Mouse (Mus musculus) kidney, adult 8-10 months (tissue): ENCODE data around the gene Olfr292.

ENCODE experiments used
- DNase-seq, 2 experiments: peaks; one replicate each; pipeline ENCODE4 v3.0.0; 2022

Olfr292 gene

GRCm38 (mm10) chr7:86688030-86688429 is at the start of gene Olfr292:
TSS of gene Olfr292 (plus strand) at chr7:86688330.
- no peak for DNase-seq

DNA sequence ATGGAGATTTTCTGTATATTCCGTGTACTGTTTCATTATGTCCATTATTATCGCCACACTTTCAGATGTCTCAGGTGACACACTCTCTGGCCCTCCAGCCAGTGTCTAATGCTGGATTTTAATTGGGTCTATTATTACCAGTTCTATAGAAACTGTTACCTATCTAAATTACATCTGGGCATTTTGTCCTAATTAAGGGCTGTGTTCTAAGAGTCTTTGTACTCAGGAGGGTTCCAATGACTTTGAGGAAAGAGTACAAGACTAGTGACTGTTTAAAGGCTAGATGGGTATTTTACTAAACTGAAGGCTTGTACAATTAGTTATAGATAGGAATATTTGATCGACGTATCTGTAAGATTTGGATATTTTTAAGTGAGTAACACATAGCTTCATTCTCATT is 39.4 kb upstream of the Olfr292 start, which contains the start of gene Olfr293:
Gene Olfr293, plus strand, starts transcription at position 301 of the 400 bp plus-strand sequence.
- no peak for DNase-seq

DNA sequence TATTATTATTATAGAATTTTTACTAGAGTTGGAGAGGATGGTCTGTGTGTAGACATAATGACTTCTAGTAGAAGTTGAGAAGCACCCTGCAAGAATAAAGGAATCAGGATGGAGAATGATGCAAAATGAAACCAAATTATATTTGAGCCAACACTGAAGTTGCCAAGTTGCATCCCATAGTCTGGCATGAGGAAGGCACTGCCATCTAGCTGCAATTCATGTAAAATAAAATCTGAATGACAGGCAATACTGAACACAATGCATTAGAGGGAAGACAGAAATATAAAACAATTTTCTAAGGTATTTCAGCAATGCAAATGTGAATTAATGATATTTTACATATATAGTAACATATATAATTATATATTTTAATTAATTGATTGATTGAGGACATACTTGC is 36.9 kb downstream of the Olfr292 start:
- DNase-seq: no peak
